Mouse (Mus musculus) left cerebral cortex, postnatal 25 days (tissue): ENCODE measurements around the gene Rpl10a. TPM values are rescaled to one million over a fixed set of nuclear protein-coding genes. Genes with fewer than 3 reads are reported as not detected.
"Not testable (repeated sequence)": the region's sequence is repeated elsewhere in the genome, so short reads cannot be mapped to it uniquely, and the experiment has no call there.

Experiments used
- DNase-seq, 2 experiments: peaks; one replicate each; pipeline ENCODE4 v3.0.0; 2022; ENCODE audit warnings: low spot score in 2 of 2, mixed read lengths in 1 of 2
- intact Hi-C: fragments of 180-260 bp; cut with DNase I; formaldehyde crosslinking; loops from one replicate; pipeline ENCODE4 v1.15.1; 2025
- total RNA-seq, 2 experiments: library from RNA; stranded (reverse); gene quantifications; 2 replicates each; pipeline ENCODE4 v1.2.3; 2021

The Rpl10a gene
- total RNA-seq, 2 experiments from 2014 or later: 305 to 310 TPM

DNA sequence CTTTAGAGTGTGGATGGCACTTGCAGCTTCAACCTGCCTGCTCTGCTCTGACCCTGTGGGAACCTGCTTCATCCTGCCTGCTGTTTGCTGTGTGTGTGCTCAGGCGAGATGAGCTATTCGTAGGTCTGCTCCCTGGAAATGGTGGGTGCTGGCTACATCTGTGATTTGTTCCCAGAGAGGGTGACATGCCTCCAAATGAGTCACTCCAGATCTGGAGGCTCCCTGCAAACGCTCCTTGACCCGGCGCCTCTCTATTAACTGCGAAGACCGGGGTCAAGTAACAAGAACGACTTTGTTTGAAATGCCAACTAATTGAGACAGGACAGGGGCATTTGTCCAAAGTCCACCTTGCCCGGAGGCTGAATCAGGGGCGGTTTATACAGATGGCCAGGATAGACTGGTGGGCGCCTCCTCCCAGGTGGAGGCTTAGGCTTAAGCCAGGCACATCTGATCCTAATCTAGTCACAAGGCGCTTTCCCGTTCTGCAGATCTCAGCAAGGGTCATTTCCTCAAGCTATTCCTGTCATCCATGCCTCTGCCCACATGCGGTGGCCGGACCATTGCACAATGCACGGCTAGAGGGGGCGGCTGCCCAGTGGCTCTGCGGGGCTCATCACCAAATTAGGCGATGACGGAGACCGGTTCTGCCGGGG is 472 bp upstream of the Rpl10a start:
- DNase-seq: peak in 1 of 2 experiments; percentile 68
- intact Hi-C loops: loop anchor here (5.0 kb wide), 2 partner anchors 95 to 195 kb away; partner anchors contain the start of gene Ppard

DNA sequence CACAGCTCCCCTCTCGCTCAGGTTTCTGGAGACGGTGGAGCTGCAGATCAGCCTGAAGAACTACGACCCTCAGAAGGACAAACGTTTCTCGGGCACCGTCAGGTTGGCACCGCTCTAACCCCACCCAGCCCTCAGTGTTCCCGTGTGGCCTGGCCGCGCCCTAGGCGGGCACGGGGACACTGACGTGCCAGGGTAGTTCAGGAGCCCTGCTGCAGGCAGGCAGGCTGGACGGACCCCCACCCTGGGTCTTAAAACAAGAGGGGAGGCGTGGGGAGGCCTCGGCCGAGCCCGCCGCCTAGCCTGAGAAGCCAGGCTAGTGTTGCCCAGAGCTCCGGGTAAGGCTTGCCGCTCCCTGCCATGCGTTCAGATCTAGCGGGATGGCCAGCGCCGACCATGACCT is 675 bp downstream of the Rpl10a start:
- DNase-seq: no peak
- intact Hi-C loops: loop anchor here (5.0 kb wide), 2 partner anchors 97 to 193 kb away; partner anchors contain the start of gene Ppard

DNA sequence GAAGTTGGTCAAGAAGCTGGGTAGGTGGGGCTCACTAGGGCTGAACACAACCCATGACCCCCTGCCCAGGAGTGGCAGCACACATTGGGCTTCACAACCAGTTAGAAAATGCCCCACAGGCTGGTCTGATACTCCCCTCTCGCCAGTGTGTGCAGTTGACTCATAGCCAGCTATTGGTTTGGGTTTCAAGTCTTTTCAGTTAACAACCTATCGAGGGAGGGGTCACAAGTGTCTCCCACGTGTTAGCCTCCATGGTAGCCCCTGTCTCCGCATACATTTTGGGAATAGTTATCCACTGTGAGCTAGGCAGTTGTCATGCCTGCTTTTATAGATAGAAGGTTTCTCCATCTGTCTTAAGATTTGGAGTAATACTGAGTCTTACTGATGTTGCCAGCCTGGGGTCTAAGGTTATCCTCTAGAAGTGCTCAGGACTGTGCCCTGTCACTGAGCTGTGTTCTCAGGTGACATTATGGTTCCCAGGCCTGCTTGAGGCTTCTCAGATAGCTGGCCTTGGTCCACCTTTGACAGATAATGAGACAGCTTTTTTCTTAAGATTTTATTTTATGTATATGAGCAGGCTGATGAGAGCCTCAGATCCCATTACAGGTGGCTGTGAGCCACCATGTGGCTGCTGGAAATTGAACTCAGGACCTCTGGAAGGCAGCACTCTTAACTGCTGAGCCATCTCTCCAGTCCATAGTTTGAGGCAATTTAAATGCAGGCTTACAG is 1.4 kb downstream of the Rpl10a start:
- no peak for DNase-seq
- intact Hi-C loops: loop anchor here (5.0 kb wide), 2 partner anchors 97 to 193 kb away; partner anchors contain the start of gene Ppard

DNA sequence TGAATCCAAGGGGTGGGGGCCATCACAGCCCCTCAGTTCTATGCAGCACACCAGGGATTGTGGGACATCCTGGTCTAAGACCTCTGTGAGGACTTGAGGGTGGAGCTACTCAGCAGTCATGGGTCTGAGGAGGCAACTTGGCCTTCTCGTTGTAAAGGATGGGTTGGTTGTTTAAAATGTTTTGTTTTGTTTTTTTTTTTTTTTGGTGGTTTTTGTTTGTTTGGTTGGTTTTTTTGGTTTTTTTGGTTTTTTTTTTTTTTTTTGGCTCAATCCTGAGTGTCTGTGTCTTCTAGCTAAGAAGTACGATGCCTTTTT is 1.9 kb downstream of the Rpl10a start:
- no peak for DNase-seq
- intact Hi-C loops: no loop called here

DNA sequence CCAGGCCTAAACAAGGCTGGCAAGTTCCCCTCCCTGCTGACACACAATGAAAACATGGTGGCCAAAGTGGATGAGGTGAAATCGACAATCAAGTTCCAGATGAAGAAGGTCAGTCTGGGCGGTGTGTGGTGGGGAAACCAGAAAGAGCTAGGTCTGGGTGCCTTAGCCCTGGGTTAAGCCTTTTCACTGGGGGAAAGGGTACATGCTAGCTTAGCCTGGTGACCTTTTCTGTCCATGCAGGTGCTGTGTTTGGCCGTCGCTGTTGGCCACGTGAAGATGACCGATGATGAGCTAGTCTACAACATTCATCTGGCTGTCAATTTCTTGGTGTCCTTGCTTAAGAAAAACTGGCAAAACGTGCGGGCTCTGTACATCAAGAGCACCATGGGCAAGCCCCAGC is 2.3 kb downstream of the Rpl10a start:
- DNase-seq, intact Hi-C loops: not testable (repeated sequence)

DNA sequence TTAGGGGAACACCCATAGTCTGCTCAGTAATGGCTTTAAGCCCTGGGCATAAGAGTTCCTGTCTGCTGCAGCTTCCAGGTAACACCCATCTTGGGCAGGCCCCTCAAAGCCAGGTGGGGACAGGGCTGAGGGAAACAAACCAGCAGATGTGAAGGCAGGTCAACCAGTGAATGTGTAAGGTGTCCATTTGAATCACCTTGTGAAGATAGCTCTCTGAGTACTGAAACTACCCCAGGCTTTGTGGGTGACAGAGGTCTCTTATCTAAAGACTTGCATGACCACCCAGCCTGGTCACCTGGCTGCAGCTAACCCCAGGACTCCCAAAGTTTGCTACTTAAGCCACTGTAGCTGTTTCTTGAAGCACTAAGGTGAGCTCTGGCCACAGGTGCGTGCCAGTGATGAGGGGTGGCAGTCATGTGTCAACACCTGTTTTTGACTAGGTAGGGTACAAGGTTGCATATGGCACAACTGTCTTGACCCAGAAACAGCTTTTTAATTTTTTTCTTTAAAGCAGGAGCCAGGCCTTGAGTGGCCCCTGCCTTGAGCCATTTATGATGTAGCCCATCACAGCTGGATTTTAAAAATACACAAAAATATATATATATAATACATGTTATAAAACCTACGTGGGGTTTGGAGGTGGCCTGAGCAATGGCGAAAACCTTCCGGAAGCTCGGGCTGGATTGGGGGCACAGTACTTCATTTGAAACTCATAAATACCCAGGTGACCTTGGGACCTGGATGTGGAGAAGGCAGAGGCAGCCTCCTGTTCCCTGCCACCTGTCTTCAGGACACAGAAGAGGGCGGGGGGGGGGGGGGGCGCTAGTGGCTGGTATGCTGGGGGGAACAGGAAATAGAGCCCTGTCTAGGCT is 3.2 kb downstream of the Rpl10a start:
- intact Hi-C loops: no loop called here
- DNase-seq: no peak

DNA sequence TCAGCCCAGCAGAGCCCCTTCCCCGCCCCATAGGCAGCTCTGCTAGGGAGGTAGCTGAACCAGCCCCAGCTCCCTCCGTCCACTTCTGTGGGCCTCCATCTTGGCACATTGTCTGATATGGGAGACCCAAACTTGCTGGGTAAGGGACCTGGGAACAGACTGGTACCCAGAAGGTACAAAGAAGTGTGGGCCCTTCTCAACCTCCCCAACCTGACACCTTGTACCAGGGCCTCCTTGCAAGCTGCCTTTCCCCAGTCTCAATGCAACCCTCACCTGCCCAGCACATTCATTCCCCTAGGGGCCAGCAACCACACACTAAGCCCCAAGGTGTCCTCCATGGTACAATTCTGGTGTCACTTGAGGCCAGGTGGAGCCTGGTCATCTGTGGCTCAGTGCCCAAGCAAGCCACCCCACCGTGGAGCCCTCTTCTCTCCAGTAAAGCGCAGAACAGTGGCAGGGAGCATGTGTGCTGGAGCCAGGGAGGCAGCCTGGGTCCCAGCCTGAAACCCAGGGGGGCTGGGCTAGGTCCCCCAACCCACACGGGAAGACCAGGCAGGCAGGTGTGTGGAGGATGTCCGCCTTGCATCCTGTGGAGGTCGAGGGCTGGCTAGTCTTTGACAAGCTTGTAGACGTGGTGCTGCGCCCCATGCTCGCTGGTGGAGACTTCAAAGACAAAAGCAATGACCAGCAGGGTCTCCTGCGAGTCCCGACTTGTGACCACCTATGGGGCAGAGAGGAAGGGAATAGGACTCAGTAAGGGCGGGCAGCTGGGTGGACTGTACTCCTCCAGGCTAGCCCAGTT is 4.0 kb downstream of the Rpl10a start:
- DNase-seq: no peak
- intact Hi-C loops: no loop called here

DNA sequence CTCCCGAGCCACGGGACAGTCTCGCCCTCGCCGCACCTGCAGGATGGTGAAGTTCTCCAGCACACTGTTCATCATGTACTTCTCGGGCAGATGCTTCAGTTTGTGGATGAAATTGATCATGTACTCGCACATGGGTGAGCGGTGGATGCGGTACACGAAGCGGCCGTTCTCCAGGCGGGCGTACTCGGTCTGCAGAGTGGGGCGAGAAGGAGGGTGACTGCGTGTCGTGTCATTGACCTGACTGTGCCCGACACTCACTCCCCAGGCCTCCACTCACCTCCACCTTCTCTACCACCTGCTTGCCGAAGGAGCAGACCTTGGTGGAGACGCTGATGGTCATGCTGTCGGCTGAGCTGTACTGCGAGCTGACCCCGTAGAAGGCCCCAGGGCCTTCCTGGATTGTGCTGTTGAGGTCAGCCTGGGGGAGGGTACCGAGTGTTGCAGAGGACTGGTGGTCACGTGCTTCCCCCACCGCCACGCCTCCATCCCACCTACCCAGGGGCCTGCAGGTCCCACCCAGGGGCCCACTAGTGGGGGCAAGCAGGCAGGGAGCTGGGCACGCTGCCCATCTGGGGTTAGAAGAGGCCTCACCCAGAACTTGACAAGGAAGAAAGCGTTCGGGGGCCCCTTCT is 4.8 kb downstream of the Rpl10a start:
- intact Hi-C loops: no loop called here
- no peak for DNase-seq

DNA sequence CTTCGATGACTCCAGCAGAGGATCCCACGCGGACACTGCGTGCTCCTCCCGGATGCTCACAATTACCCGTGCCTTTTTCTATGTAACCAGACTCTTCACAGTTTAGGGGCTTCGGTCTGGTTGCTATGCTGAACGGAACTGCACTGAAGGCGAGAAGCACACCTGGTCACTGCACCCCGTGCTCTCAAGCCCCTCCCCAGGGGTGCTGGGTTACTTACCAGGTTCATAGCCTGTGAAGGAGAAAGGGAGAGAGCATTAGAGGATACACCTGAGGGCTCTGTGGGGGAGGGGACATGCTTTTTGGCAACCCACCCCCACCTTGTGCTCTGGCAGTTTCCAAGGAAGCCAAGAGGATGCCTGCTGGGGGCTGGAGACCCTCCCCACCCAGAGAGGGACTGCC is 7.0 kb downstream of the Rpl10a start:
- no peak for DNase-seq
- intact Hi-C loops: no loop called here

DNA sequence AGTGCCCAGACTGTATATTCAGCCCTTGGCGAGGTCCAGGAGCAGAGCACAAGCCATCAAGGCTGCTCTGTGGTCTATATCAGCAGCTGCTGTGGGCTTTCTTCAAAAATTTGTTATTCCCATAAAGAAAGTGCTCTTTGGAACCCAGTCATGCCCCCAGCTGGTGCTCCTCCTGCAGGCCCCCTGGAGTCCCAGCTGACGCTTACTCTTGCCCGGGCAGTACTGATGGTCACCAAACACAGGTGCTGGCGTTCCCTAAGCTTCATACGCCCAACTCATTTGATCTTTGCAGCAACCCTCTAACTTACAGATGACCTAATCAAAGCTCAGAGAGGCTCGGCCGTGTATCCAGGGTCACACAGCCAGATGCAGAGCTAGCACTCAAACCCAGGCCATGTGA is 9.3 kb downstream of the Rpl10a start:
- intact Hi-C loops: no loop called here
- no peak for DNase-seq

DNA sequence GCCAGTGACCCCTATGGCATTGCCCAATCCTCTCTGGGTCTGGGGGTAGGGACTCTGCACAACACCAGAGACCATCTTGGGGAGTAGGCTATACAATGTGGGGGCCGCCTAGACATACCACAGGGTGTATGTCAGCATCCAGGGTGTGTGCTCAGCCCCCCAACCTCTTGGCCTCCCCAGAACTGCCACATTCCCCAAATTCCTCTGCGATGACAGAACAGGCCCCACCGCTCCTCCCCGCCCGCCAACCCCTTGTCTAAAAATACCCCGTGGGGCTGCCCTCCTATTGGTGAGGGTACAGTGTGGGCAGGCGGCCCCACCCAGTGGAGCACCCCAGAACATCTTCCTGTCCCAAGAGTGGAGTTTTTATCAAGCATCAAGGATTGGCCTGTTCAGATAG is 12.3 kb downstream of the Rpl10a start:
- intact Hi-C loops: no loop called here
- DNase-seq: no peak

DNA sequence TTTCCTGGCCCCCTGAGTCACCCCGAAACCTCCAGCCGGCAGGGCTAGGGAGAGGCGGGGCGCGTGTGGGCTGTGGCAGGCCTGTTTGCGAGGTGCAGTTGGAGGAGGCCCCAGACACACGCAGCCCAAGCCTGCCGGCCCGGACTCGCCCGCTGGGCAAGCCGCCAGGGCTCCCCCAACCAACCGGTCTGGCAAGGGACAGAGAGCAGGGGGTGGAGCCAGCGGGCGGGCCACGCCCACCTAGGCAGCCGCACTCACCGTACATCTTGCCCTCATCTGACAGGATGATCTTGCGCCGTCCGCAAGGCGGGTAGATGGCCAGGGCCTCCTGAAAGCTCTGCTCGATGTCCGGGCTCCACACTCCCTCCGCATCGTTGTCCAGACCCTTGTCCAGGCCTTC is 12.8 kb downstream of the Rpl10a start:
- DNase-seq: peak in 1 of 2 experiments; percentile 50
- intact Hi-C loops: no loop called here

DNA sequence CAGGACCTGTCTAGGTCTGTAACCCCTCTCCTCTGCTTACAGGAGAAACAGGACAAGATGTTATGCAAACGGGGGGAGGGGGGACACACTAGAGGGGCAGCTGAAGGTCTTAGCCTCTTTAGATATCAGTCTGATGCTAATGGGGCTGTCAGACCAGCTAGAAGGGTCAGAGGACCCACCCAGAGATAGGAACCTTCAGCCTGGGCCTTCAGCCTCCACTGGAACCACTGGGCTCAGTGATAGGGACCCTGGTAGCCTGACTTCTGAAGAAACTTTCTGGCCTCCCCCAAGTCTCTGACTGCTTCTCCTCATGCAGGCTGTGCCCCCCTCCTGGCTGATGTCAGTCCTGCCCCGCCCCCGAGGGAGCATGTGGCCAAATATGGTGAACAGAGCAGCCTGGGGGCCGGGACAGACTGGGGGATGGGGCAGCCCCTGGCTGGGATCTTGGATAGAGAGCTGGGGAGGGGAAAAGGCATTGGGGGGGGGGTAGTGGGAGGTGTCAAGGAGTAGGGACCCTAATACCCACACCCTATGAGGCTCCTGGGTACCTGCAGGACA is 15.9 kb downstream of the Rpl10a start:
- DNase-seq: no peak
- intact Hi-C loops: no loop called here

DNA sequence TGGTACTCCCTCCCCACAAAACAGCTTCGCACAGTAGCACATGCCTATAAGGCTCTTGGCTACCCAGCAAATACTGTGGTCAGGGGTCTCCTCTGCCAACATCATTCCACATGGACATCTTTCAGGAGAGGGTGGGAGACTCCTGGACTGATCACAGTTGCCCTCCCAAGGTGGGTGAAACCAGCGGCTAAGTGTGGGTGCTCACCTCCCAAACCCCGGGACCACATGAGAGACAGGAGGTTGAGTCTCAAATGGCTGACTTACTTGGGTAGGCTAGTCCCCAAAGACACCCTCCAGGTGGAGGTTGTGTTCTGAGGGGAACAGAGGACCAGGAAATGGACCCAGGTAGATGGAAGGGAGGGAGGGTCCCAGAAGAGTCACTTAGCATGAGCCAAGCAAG is 16.4 kb downstream of the Rpl10a start:
- intact Hi-C loops: no loop called here
- no peak for DNase-seq

DNA sequence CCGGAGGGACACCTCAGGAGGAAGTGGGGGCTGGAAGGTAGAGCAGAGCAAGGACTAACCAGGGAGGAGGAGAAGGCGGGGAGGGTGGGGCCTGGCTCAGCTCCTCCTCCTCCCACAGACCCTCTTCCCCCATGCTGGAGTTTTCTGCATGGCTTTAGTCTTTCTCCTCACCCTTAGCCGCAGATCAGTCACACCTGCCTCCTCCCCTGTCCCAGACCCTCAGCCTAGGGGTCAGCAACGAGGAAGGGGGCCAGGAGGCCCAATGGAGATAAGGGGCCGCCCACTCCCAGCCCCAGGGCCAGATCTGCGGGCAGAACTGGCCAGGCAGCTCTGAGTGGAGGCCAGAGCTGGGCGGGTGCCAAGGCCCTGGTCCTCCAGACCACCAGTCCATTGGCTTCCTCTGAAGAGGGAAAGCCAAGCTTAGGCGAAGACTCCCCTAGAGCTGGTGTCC is 17.0 kb downstream of the Rpl10a start:
- intact Hi-C loops: no loop called here
- DNase-seq: no peak

DNA sequence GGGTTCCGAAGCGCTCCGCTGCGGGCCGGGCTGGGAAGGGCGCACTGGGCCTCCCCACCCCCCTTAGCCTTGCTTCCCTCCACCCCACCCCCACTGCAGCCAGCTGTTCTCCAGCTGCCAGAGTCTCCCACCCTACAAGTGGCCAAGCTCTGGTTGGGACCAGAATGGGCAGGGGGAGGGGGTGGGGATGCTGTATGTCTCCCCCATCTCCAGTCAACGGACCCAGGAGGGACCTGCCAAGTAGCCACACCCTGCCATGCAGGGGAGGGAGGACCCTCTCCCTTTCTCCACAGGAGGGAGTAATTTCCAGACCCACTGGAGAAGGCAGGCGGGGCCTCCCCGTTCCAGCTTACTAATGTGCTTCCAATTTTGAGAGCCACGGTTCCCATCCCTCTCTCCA is 17.6 kb downstream of the Rpl10a start:
- DNase-seq: no peak
- intact Hi-C loops: no loop called here

DNA sequence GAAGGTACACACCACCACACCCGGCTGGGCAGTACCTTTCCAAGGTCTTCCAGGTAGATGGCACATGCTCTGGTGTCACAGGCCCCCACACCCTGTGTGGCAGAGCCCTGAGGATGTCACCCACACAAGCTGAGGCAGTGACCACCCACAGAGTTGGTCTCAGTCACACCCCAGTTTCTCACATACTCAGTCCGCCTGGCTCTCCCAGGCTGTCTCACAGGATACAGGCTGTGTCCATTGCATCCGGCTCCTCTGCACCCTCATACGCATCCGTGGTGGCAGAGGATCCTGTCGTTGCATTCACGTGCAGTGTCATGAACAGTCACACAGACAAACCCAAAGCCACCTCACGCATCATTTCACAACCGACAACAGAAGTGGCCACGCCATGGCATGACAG is 19.1 kb downstream of the Rpl10a start:
- intact Hi-C loops: no loop called here

DNA sequence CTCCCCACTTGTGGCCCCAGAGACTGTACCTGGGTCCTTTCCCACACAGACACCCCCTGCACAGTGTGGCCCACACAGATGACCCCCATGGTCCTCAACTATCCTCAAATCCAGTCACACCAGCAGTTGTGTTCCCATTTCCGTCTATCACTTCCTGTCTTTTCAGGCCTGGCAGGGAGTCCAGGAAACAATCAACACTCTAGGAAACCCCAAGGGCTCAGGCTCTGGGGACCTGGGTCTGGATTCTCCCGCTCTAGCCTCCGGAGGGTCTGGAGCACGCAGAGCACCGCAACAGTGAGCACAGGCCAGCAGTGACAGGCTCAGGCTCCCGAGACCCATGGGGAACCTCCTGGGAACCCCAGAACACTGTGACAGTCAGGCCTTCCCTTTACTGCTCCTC is 19.9 kb downstream of the Rpl10a start:
- DNase-seq: no peak
- intact Hi-C loops: no loop called here

More for the DNA sequence above, 19.1 kb downstream of the Rpl10a start:
- no peak for DNase-seq
